Mouse (Mus musculus) layer of hippocampus, adult 9-10 months (tissue): ENCODE data around the gene Sptssa.

ENCODE experiments used
- DNase-seq: peaks from one replicate; pipeline ENCODE4 v3.0.0; 2022; ENCODE audit warnings: low spot score

Gene Sptssa

GRCm38 (mm10) chr12:54654741-54655140 lies 1.6 kb downstream of the Sptssa start:
- DNase-seq, result no peak

- no peak for DNase-seq
Measured at GRCm38 (mm10) chr12:54654141-54654540, 2.2 kb downstream of the Sptssa start.

- no peak for DNase-seq
Measured at GRCm38 (mm10) chr12:54652346-54652745, 4.0 kb downstream of the Sptssa start.

- no peak for DNase-seq
Measured at GRCm38 (mm10) chr12:54651820-54652219, 4.6 kb downstream of the Sptssa start.

GRCm38 (mm10) chr12:54651158-54651557 lies 5.2 kb downstream of the Sptssa start:
- DNase-seq, result no peak

GRCm38 (mm10) chr12:54644947-54645346 lies 11.4 kb downstream of the Sptssa start:
- no peak for DNase-seq

- no peak for DNase-seq
Measured at GRCm38 (mm10) chr12:54643320-54643892, 13.0 kb downstream of the Sptssa start.

GRCm38 (mm10) chr12:54641374-54641773 lies 15.0 kb downstream of the Sptssa start:
- DNase-seq, result no peak

GRCm38 (mm10) chr12:54640259-54640658 lies 16.1 kb downstream of the Sptssa start:
- no peak for DNase-seq

- DNase-seq, result no peak
Measured at GRCm38 (mm10) chr12:54637033-54637432, 19.3 kb downstream of the Sptssa start.

- no peak for DNase-seq
Measured at GRCm38 (mm10) chr12:54632141-54632540, 24.2 kb downstream of the Sptssa start.

GRCm38 (mm10) chr12:54621942-54622341 lies 34.4 kb downstream of the Sptssa start:
- no peak for DNase-seq

- DNase-seq, result no peak
Measured at GRCm38 (mm10) chr12:54620042-54620705, 36.2 kb downstream of the Sptssa start.

- DNase-seq, result no peak
Measured at GRCm38 (mm10) chr12:54608988-54609387, 47.4 kb downstream of the Sptssa start.

- no peak for DNase-seq
Measured at GRCm38 (mm10) chr12:54605203-54605602, 51.2 kb downstream of the Sptssa start.

GRCm38 (mm10) chr12:54603542-54604167 lies 52.7 kb downstream of the Sptssa start:
- no peak for DNase-seq

GRCm38 (mm10) chr12:54600482-54600881 lies 55.9 kb downstream of the Sptssa start:
- peak; percentile 57 for DNase-seq

GRCm38 (mm10) chr12:54598358-54598757 lies 58.0 kb downstream of the Sptssa start:
- no peak for DNase-seq

- DNase-seq, result no peak
Measured at GRCm38 (mm10) chr12:54596715-54597114, 59.7 kb downstream of the Sptssa start.
